In genomic region chr7:136406258-136407100, GRCm38 (mm10) we compare ENCODE assay signal across 9 mouse cellular contexts.
DNase-seq lines count a peak whose midpoint lies in the region; ATAC-seq lines count a peak whose summit lies in the region.
"Had no signal": no experiment of that assay in that cellular context is flagged by ENCODE, and none has a peak within 500 bp of the region (broad histone marks: within the 10 kb centered on the region; RNA-seq: fewer than 3 reads in every experiment).

No protein-coding gene starts in this region.

- DNase-seq in adrenal gland, adult 2 months: peak; percentile 34
- no peak for DNase-seq in adrenal gland, postnatal 4 days (ENCODE audit: low spot score in 2 of 2)
- DNase-seq in embryonic facial prominence, embryonic 14.5 days (ENCODE audit: low spot score): peak; percentile 82
- DNase-seq in heart, postnatal 25 days (ENCODE audit: low spot score): peak; percentile 22

- H3K4me1 ChIP-seq in embryonic facial prominence, embryonic 14.5 days (ENCODE audit: control insufficient read depth, insufficient read depth, low read length): peaks cover 34% of the 10 kb centered on the region
- H3K4me1 ChIP-seq in limb, embryonic 15.5 days: peaks cover 40% of the 10 kb centered on the region
- H3K4me1 ChIP-seq: midbrain, embryonic 12.5 days had no signal

- no peaks in the 10 kb centered on the region for H3K9me3 ChIP-seq in embryonic facial prominence, embryonic 14.5 days (ENCODE audit: control insufficient read depth, low read length)
- no peaks in the 10 kb centered on the region for H3K9me3 ChIP-seq in limb, embryonic 15.5 days
- H3K9me3 ChIP-seq: midbrain, embryonic 12.5 days had no signal

- H3K36me3 ChIP-seq in embryonic facial prominence, embryonic 14.5 days (ENCODE audit: control insufficient read depth, insufficient read depth, low read length): no peaks in the 10 kb centered on the region
- no peaks in the 10 kb centered on the region for H3K36me3 ChIP-seq in limb, embryonic 15.5 days
- H3K36me3 ChIP-seq: midbrain, embryonic 12.5 days had no signal

- peak; percentile 57 for ATAC-seq in embryonic facial prominence, embryonic 14.5 days (ENCODE audit: low read depth)
- peak; percentile 36; the same call in 1 of the 2 replicates for ATAC-seq in limb, embryonic 15.5 days (ENCODE audit: insufficient number of reproducible peaks, low FRiP score, low TSS enrichment, low read depth)
- ATAC-seq in megakaryocyte, adult 5-6 weeks (ENCODE audit: poor library complexity, severe bottlenecking): no peak
- no peak for ATAC-seq in erythroblast, adult 5-6 weeks (replicated peaks; ENCODE audit: low FRiP score, poor library complexity, severe bottlenecking)
- no peak for ATAC-seq in frontal cortex, adult (ENCODE audit: low TSS enrichment)

- no peak overlapping the region for H3K9ac ChIP-seq in embryonic facial prominence, embryonic 14.5 days (ENCODE audit: low read depth, low read length)
- H3K9ac ChIP-seq in limb, embryonic 15.5 days: no peak overlapping the region
- H3K9ac ChIP-seq: midbrain, embryonic 12.5 days had no signal

- H3K27me3 ChIP-seq in embryonic facial prominence, embryonic 14.5 days (replicated peaks; ENCODE audit: control insufficient read depth, insufficient read depth, low read length): no peaks in the 10 kb centered on the region
- no peaks in the 10 kb centered on the region for H3K27me3 ChIP-seq in limb, embryonic 15.5 days
- H3K27me3 ChIP-seq: midbrain, embryonic 12.5 days had no signal

- 26% methylated on average over 20 of the region's 20 CpGs for WGBS in embryonic facial prominence, embryonic 14.5 days
- 16% methylated on average over 20 of the region's 20 CpGs for WGBS in limb, embryonic 15.5 days

- H3K4me2 ChIP-seq in embryonic facial prominence, embryonic 14.5 days (ENCODE audit: low read depth, low read length): peak overlapping the region; percentile 47
- H3K4me2 ChIP-seq in limb, embryonic 15.5 days: peak overlapping the region; percentile 33
- H3K4me2 ChIP-seq: midbrain, embryonic 12.5 days had no signal

- intact Hi-C loops in heart, postnatal 25 days (cut with DNase I): no loop called here

- H3K4me3 ChIP-seq in embryonic facial prominence, embryonic 14.5 days (ENCODE audit: low read depth, low read length): 0 out of 2 replicates have a peak overlapping the region, but pooled peaks have one; percentile 5
- no peak overlapping the region for H3K4me3 ChIP-seq in limb, embryonic 15.5 days
- H3K4me3 ChIP-seq: midbrain, embryonic 12.5 days had no signal

- H3K27ac ChIP-seq in embryonic facial prominence, embryonic 14.5 days (replicated peaks; ENCODE audit: low read depth, low read length): peak overlapping the region; percentile 39; the same call in 1 of the 2 replicates
- H3K27ac ChIP-seq in limb, embryonic 15.5 days: peak overlapping the region; percentile 65
- H3K27ac ChIP-seq: midbrain, embryonic 12.5 days had no signal

Comparison
In these comparisons a context has a peak if more than half of its experiments do, and no peak if none do; other contexts are left out.
1. DNase-seq: peak in adrenal gland, adult 2 months (single experiment), embryonic facial prominence, embryonic 14.5 days (single experiment) and heart, postnatal 25 days (single experiment); none in adrenal gland, postnatal 4 days (0 of 2).
2. ATAC-seq: peak in embryonic facial prominence, embryonic 14.5 days (single experiment) and limb, embryonic 15.5 days (single experiment); none in megakaryocyte, adult 5-6 weeks (single experiment), erythroblast, adult 5-6 weeks (single experiment) and frontal cortex, adult (single experiment).